Mouse (Mus musculus): ENCODE measurements around the gene Gm19426. TPM values are rescaled to one million over a fixed set of nuclear protein-coding genes. Genes with fewer than 3 reads are reported as not detected.

Gm19426 gene
- polyA plus RNA-seq, 1 experiment from 2014 or later = 4.9 TPM

GRCm38 (mm10) chr2:84757026-84757682 is 13.7 kb upstream of the Gm19426 start:
- H3K9ac ChIP-seq = no peak overlapping the region
- DNase-seq (no peak), ATAC-seq (ENCODE audit: insufficient read depth) (no peak)
- H3K4me1 ChIP-seq (ENCODE audit: insufficient read depth) = no peaks in the 10 kb centered on the region
- H3K9me3 ChIP-seq (ENCODE audit: low read depth, low read length) = no peaks in the 10 kb centered on the region
- TF ChIP-seq CTCF (IDR thresholded peaks at IDR 0.05; ENCODE audit: low read depth) = no peak
- no peak overlapping the region for H3K27ac ChIP-seq (ENCODE audit: low read depth)
- H3K4me2 ChIP-seq = no peak overlapping the region
- 51% methylated on average over 7 of the region's 7 CpGs for WGBS
- H3K27me3 ChIP-seq (ENCODE audit: insufficient read depth, low read length) = no peaks in the 10 kb centered on the region
- H3K4me3 ChIP-seq (ENCODE audit: low read depth, low read length) = no peak overlapping the region
- H3K36me3 ChIP-seq (ENCODE audit: insufficient read depth) = no peaks in the 10 kb centered on the region

- Histone ChIP-seq H3K36me3 (ENCODE audit: insufficient read depth) (no peaks in the 10 kb centered on the region), H3K4me1 (ENCODE audit: insufficient read depth) (no peaks in the 10 kb centered on the region), H3K4me3 (ENCODE audit: low read depth, low read length) (no peak overlapping the region), H3K9ac (no peak overlapping the region), H3K27me3 (ENCODE audit: insufficient read depth, low read length) (no peaks in the 10 kb centered on the region), H3K27ac (ENCODE audit: low read depth) (no peak overlapping the region), H3K9me3 (ENCODE audit: low read depth, low read length) (no peaks in the 10 kb centered on the region), H3K4me2 (no peak overlapping the region)
- WGBS = 68% methylated on average over 5 of the region's 5 CpGs
- no peak for DNase-seq
- TF ChIP-seq CTCF (IDR thresholded peaks at IDR 0.05; ENCODE audit: low read depth) = no peak
- no peak for ATAC-seq (ENCODE audit: insufficient read depth)
Observed at GRCm38 (mm10) chr2:84756245-84756644, 12.8 kb upstream of the Gm19426 start.

- Histone ChIP-seq H3K4me3 (ENCODE audit: low read depth, low read length) (no peak overlapping the region), H3K9ac (no peak overlapping the region), H3K36me3 (ENCODE audit: insufficient read depth) (no peaks in the 10 kb centered on the region), H3K27me3 (ENCODE audit: insufficient read depth, low read length) (no peaks in the 10 kb centered on the region), H3K27ac (ENCODE audit: low read depth) (no peak overlapping the region), H3K4me1 (ENCODE audit: insufficient read depth) (no peaks in the 10 kb centered on the region), H3K9me3 (ENCODE audit: low read depth, low read length) (no peaks in the 10 kb centered on the region), H3K4me2 (no peak overlapping the region)
- TF ChIP-seq CTCF (IDR thresholded peaks at IDR 0.05; ENCODE audit: low read depth) = no peak
- 41% methylated on average over 6 of the region's 6 CpGs for WGBS
- ATAC-seq (ENCODE audit: insufficient read depth) (peak; percentile 56; the same call in 1 of the 2 replicates), DNase-seq (peak; percentile 72)
Observed at GRCm38 (mm10) chr2:84750115-84750514, 6.7 kb upstream of the Gm19426 start.

GRCm38 (mm10) chr2:84744126-84744525 is 671 bp upstream of the Gm19426 start:
- peak overlapping the region; percentile 100 for H3K27ac ChIP-seq (ENCODE audit: low read depth)
- DNase-seq = peak; percentile 65
- TF ChIP-seq CTCF (IDR thresholded peaks at IDR 0.05; ENCODE audit: low read depth) = no peak
- peak; percentile 39 for ATAC-seq (ENCODE audit: insufficient read depth)
- under 1% methylated on average over 10 of the region's 10 CpGs for WGBS
- peak overlapping the region; percentile 100 for H3K9ac ChIP-seq
- peak overlapping the region; percentile 94 for H3K4me2 ChIP-seq
- H3K9me3 ChIP-seq (ENCODE audit: low read depth, low read length) = no peaks in the 10 kb centered on the region
- peak overlapping the region; percentile 94 for H3K4me3 ChIP-seq (ENCODE audit: low read depth, low read length)
- peaks cover 12% of the 10 kb centered on the region for H3K4me1 ChIP-seq (ENCODE audit: insufficient read depth)
- H3K36me3 ChIP-seq (ENCODE audit: insufficient read depth) = peaks cover 21% of the 10 kb centered on the region
- H3K27me3 ChIP-seq (ENCODE audit: insufficient read depth, low read length) = no peaks in the 10 kb centered on the region

GRCm38 (mm10) chr2:84742451-84743283 is 788 bp downstream of the Gm19426 start:
- peaks cover 20% of the 10 kb centered on the region for H3K4me1 ChIP-seq (ENCODE audit: insufficient read depth)
- WGBS = 1% methylated on average over 25 of the region's 26 CpGs

GRCm38 (mm10) chr2:84741841-84742450 is 1.5 kb downstream of the Gm19426 start:
- peaks cover 20% of the 10 kb centered on the region for H3K4me1 ChIP-seq (ENCODE audit: insufficient read depth)
- peak overlapping the region; percentile 100 for H3K9ac ChIP-seq
- peaks cover 21% of the 10 kb centered on the region for H3K36me3 ChIP-seq (ENCODE audit: insufficient read depth)
- H3K4me2 ChIP-seq = peak overlapping the region; percentile 94
- ATAC-seq (ENCODE audit: insufficient read depth) (peak; percentile 0; the same call in 1 of the 2 replicates), DNase-seq (no peak)
- peak overlapping the region; percentile 94 for H3K4me3 ChIP-seq (ENCODE audit: low read depth, low read length)
- no peak for TF ChIP-seq CTCF (IDR thresholded peaks at IDR 0.05; ENCODE audit: low read depth)
- WGBS = 1% methylated on average over 5 of the region's 5 CpGs
- H3K27ac ChIP-seq (ENCODE audit: low read depth) = peak overlapping the region; percentile 100
- no peaks in the 10 kb centered on the region for H3K27me3 ChIP-seq (ENCODE audit: insufficient read depth, low read length)
- no peaks in the 10 kb centered on the region for H3K9me3 ChIP-seq (ENCODE audit: low read depth, low read length)

More at GRCm38 (mm10) chr2:84742451-84743283, 788 bp downstream of the Gm19426 start:
- no peak for TF ChIP-seq CTCF (IDR thresholded peaks at IDR 0.05; ENCODE audit: low read depth)
- H3K9me3 ChIP-seq (ENCODE audit: low read depth, low read length) = no peaks in the 10 kb centered on the region
- DNase-seq (peak; percentile 91), ATAC-seq (ENCODE audit: insufficient read depth) (peak; percentile 59)
- peak overlapping the region; percentile 94 for H3K4me3 ChIP-seq (ENCODE audit: low read depth, low read length)
- H3K4me2 ChIP-seq = peak overlapping the region; percentile 94
- H3K9ac ChIP-seq = peak overlapping the region; percentile 100
- peaks cover 21% of the 10 kb centered on the region for H3K36me3 ChIP-seq (ENCODE audit: insufficient read depth)
- H3K27ac ChIP-seq (ENCODE audit: low read depth) = peak overlapping the region; percentile 100
- H3K27me3 ChIP-seq (ENCODE audit: insufficient read depth, low read length) = no peaks in the 10 kb centered on the region
